Mouse (Mus musculus) midbrain, embryonic 11.5 days (tissue): ENCODE measurements at regions not wholly inside any gene's neighbourhood (a gene's known extent, or its start where the extent isn't known, plus 50 kb on each side); places are given as distances from the start of the nearest gene placed in this dataset.
A peak's percentile ranks its signal among the peaks of the same experiment; 100 is the strongest.

Experiments
- ATAC-seq: fragments of 200-750 bp; cut with Nextera tagmentation; 2 replicates; pipeline ENCODE4 v1.8.0; 2017; ENCODE audit warnings: moderate TSS enrichment, moderate library complexity; ENCODE audit not compliant: low FRiP score
- DNase-seq: peaks from one replicate; pipeline ENCODE4 v3.0.0; 2015; ENCODE audit warnings: low spot score; ENCODE audit errors: missing footprints
- H3K27ac ChIP-seq: fragments of 300-500 bp; sonication (generic); 2 replicates; pipeline ENCODE4 v1.5.1; 2014; ENCODE audit warnings: low read depth, low read length
- H3K27me3 ChIP-seq: fragments of 300-500 bp; sonication (generic); 2 replicates; pipeline ENCODE4 v1.6.1; 2014; ENCODE audit warnings: mild to moderate bottlenecking, low read length, moderate library complexity, mixed read lengths; ENCODE audit not compliant: control insufficient read depth, insufficient read depth
- H3K36me3 ChIP-seq: fragments of 300-500 bp; sonication (generic); 2 replicates; pipeline ENCODE4 v1.6.1; 2014; ENCODE audit warnings: mild to moderate bottlenecking, low read length, moderate library complexity, mixed read lengths; ENCODE audit not compliant: control insufficient read depth, insufficient read depth
- H3K4me1 ChIP-seq: fragments of 300-500 bp; sonication (generic); 2 replicates; pipeline ENCODE4 v1.6.1; 2014; ENCODE audit warnings: low read length; ENCODE audit not compliant: control insufficient read depth, insufficient read depth
- H3K4me2 ChIP-seq: fragments of 300-500 bp; sonication (generic); 2 replicates; pipeline ENCODE4 v1.6.1; 2014; ENCODE audit warnings: mild to moderate bottlenecking, moderate library complexity
- H3K4me3 ChIP-seq: fragments of 300-500 bp; sonication (generic); 2 replicates; pipeline ENCODE4 v1.5.1; 2014; ENCODE audit warnings: low read depth, low read length
- H3K9ac ChIP-seq: fragments of 300-500 bp; sonication (generic); 2 replicates; pipeline ENCODE4 v1.6.1; 2014; ENCODE audit warnings: low read length
- H3K9me3 ChIP-seq: fragments of 300-500 bp; sonication (generic); 2 replicates; pipeline ENCODE4 v1.6.1; 2016; ENCODE audit warnings: low read length; ENCODE audit not compliant: control insufficient read depth
- WGBS: fragments of 180-500 bp; shearing (Covaris S2); extraction: QIAGEN DNeasy Blood & Tissue Kit; methylation state at CpG from one replicate; pipeline ENCODE4 v1.1.7; 2014; 5-methylcytosine and 5-hydroxymethylcytosine counted together

- Histone ChIP-seq H3K27me3 (no peaks in the 10 kb centered on the region), H3K4me2 (no peak overlapping the region), H3K4me3 (no peak overlapping the region), H3K9me3 (no peaks in the 10 kb centered on the region), H3K36me3 (no peaks in the 10 kb centered on the region), H3K9ac (no peak overlapping the region), H3K27ac (no peak overlapping the region), H3K4me1 (no peaks in the 10 kb centered on the region)
- no peak for ATAC-seq
- DNase-seq, result no peak
- 80% methylated on average over 2 of the region's 2 CpGs for WGBS
Measured at GRCm38 (mm10) chr13:79529336-79529735, 1329.8 kb upstream of the Nr2f1 start.

GRCm38 (mm10) chr13:79550711-79551110 lies 1332.5 kb upstream of the Arrdc3 start:
- Histone ChIP-seq H3K4me2 (no peak overlapping the region), H3K27me3 (no peaks in the 10 kb centered on the region), H3K36me3 (no peaks in the 10 kb centered on the region), H3K4me3 (no peak overlapping the region), H3K27ac (no peak overlapping the region), H3K9ac (no peak overlapping the region), H3K4me1 (no peaks in the 10 kb centered on the region; the same call in 1 of the 2 replicates), H3K9me3 (no peaks in the 10 kb centered on the region)
- no peak for DNase-seq
- WGBS, result 52% methylated on average over 2 of the region's 2 CpGs
- peak; percentile 30; the same call in 1 of the 2 replicates for ATAC-seq

- Histone ChIP-seq H3K4me2 (no peak overlapping the region), H3K27ac (no peak overlapping the region), H3K4me1 (no peaks in the 10 kb centered on the region; the same call in 1 of the 2 replicates), H3K27me3 (no peaks in the 10 kb centered on the region), H3K36me3 (no peaks in the 10 kb centered on the region), H3K4me3 (no peak overlapping the region), H3K9ac (no peak overlapping the region), H3K9me3 (no peaks in the 10 kb centered on the region)
- 86% methylated on average over 3 of the region's 3 CpGs for WGBS
- DNase-seq, result no peak
- no peak for ATAC-seq
Measured at GRCm38 (mm10) chr13:79555572-79556280, 1327.5 kb upstream of the Arrdc3 start.
